Mouse (Mus musculus) testis, adult 10 weeks (tissue): Measurements from ENCODE around the gene 4933402E13Rik. TPM values are rescaled to one million over a fixed set of nuclear protein-coding genes. Genes with fewer than 3 reads are reported as not detected.

Experiments used
- polyA plus RNA-seq: library from polyadenylated mRNA; stranded (reverse); fragments of 350-450 nt; fragmentation: Illumina TruSeq; extraction: RNeasy Lipid Tissue Mini Kit (QIAGEN cat#74804); gene quantifications from one replicate; pipeline ENCODE4 v1.2.3, GENCODE M21; 2014; ENCODE audit warnings: low read depth, low replicate concordance

4933402E13Rik gene
- 87.7 TPM for polyA plus RNA-seq

DNA sequence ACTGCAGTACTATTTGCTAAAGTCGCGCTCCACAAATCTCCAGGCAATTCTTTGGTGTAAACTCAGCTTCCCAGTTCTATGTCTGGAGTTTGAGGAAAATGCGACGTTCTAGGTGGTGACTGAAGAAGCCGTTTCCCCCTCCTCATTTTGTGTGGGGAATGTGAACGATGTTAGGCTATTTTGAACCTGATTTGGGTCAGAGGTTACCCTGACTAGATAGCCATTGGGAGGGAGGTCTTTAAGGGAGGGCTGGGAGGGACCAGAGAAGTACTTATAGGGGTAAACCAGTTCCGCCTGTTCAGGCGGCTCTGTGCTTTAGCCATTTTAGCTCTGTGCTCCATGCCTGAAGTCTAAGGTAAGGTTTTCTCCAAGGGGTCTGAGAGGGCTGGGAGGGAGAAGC, at the start of gene 4933402E13Rik:
4933402E13Rik (plus strand) TSS at position 301 of the 400 bp plus-strand sequence.

Other genes with a start within 250 kb of the 4933402E13Rik start
- 32.8 TPM for gene 4931400O07Rik, start 184.5 kb downstream of the 4933402E13Rik start, polyA plus RNA-seq